Mouse (Mus musculus) limb, embryonic 13.5 days (tissue): ENCODE results near the gene Fpgs. TPM values are rescaled to one million over a fixed set of nuclear protein-coding genes. Genes with fewer than 3 reads are reported as not detected.

Experiments used
- ATAC-seq: fragments of 200-750 bp; cut with Nextera tagmentation; 2 replicates; pipeline ENCODE4 v1.8.0; 2017; ENCODE audit warnings: low read depth, moderate number of reproducible peaks, moderate TSS enrichment; ENCODE audit not compliant: low FRiP score
- H3K27ac ChIP-seq: fragments of 300-500 bp; sonication (generic); 2 replicates; pipeline ENCODE4 v1.5.1; 2015; ENCODE audit warnings: inconsistent platforms, mild to moderate bottlenecking, moderate library complexity
- H3K27me3 ChIP-seq: fragments of 300-500 bp; sonication (generic); 2 replicates; pipeline ENCODE4 v1.6.1; 2015; ENCODE audit warnings: mild to moderate bottlenecking, inconsistent platforms
- H3K36me3 ChIP-seq: fragments of 300-500 bp; sonication (generic); 2 replicates; pipeline ENCODE4 v1.6.1; 2015; ENCODE audit warnings: inconsistent platforms, mild to moderate bottlenecking, moderate library complexity
- H3K4me1 ChIP-seq: fragments of 300-500 bp; sonication (generic); 2 replicates; pipeline ENCODE4 v1.6.1; 2015; ENCODE audit warnings: inconsistent platforms
- H3K4me2 ChIP-seq: fragments of 300-500 bp; sonication (generic); replicated peaks from 2 replicates; pipeline ENCODE4 v1.6.1; 2015; ENCODE audit warnings: inconsistent platforms, mild to moderate bottlenecking, moderate library complexity
- H3K4me3 ChIP-seq: fragments of 300-500 bp; sonication (generic); 2 replicates; pipeline ENCODE4 v1.5.1; 2015; ENCODE audit warnings: moderate library complexity, mild to moderate bottlenecking, inconsistent platforms
- H3K9ac ChIP-seq: fragments of 300-500 bp; sonication (generic); 2 replicates; pipeline ENCODE4 v1.6.1; 2015; ENCODE audit warnings: mild to moderate bottlenecking, inconsistent platforms
- H3K9me3 ChIP-seq: fragments of 300-500 bp; sonication (generic); 2 replicates; pipeline ENCODE4 v1.6.1; 2016; ENCODE audit warnings: inconsistent platforms
- WGBS: fragments of 180-500 bp; shearing (Covaris S2); methylation state at CpG from one replicate; pipeline ENCODE4 v1.1.7; 2015; 5-methylcytosine and 5-hydroxymethylcytosine counted together
- polyA plus RNA-seq: library from polyadenylated mRNA; unstranded; fragments of >200 nt; fragmentation: Nextera tagmentation; extraction: Ambion mirVana; gene quantifications from 2 replicates; pipeline ENCODE4 v1.2.1, GENCODE M21; 2015

The Fpgs gene
- polyA plus RNA-seq, 1 experiment from 2014 or later, result 35.4 TPM

DNA sequence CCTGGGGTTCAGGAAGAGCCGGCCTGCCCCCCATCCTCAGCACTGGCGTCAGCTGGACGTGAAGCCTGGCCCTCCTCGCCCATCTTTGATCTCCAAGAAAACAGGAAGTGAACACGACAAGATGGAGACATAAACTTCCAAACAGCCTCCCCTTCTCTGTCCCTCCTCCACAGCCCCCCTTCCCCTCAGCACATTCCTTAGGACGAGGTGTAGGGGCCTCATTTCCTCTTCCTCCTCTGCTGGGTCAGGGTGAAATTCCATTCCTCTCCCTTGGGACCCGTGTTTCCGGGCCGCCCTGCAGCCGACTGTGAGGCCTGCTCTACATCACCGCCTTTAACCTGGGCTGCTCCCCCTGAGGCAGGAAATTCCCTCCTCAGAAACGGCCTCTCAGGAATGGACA is 48.1 kb downstream of the Fpgs start:
- no peak overlapping the region for H3K4me3 ChIP-seq
- H3K27ac ChIP-seq, result peak overlapping the region; percentile 82
- no peak overlapping the region for H3K9ac ChIP-seq
- H3K9me3 ChIP-seq, result no peaks in the 10 kb centered on the region
- no peak overlapping the region for H3K4me2 ChIP-seq
- 17% methylated on average over 12 of the region's 12 CpGs for WGBS
- H3K27me3 ChIP-seq, result no peaks in the 10 kb centered on the region
- no peaks in the 10 kb centered on the region for H3K36me3 ChIP-seq
- ATAC-seq, result peak; percentile 74
- H3K4me1 ChIP-seq, result peaks cover 30% of the 10 kb centered on the region

DNA sequence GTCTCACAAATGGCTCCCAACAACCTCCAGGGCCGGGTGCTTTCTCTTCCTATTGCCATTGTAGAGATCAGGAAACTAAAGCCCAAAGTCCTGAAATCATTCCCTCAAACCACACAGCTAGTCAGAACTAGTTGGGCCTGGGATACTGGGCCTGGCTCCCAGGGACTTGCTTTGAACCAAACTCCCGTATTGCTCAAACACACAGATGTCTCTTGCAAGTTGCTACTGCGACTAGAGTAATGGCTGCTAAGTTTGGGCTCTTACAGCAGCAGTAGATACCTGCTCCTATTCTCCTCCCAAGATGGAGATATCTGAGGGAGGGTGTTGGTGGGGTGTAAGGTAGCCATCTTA is 48.6 kb downstream of the Fpgs start:
- no peaks in the 10 kb centered on the region for H3K36me3 ChIP-seq
- 80% methylated on average over 3 of the region's 3 CpGs for WGBS
- H3K4me2 ChIP-seq, result no peak overlapping the region
- peaks cover 30% of the 10 kb centered on the region for H3K4me1 ChIP-seq
- no peak for ATAC-seq
- no peak overlapping the region for H3K9ac ChIP-seq
- peak overlapping the region; percentile 82 for H3K27ac ChIP-seq
- H3K27me3 ChIP-seq, result no peaks in the 10 kb centered on the region
- no peaks in the 10 kb centered on the region for H3K9me3 ChIP-seq
- H3K4me3 ChIP-seq, result no peak overlapping the region

DNA sequence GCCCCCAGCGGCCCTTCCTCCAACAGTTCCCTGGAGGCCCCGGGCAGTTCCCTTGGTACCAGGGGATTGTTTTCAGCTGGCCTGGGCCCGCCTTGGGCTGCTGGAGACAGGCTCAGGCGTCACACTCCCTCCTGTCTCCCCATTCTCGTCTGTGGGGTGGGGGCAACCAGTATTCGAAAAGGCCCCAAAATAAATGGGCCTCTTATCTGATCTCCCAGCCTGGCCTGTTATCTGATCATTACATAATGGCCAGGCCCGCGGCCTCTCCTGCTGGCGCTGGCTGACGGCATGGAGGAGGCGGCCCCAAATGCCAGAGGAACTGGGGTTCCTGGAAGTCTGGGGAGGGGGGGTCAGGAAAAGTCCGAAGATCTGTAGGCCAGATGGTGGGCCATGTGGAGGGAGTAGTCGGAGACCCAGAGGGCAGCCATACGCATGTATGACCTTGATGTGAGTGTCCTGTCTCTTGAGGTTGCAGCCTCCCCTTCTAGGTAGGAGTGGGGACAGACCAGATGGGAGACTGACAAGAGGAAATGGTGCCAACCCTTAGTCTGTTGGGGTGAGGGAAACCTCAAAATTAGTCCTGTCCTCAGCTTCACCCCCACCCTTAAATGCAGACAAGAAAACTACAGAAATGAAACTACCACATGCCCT is 49.1 kb downstream of the Fpgs start:
- Histone ChIP-seq H3K9me3 (no peaks in the 10 kb centered on the region), H3K27me3 (no peaks in the 10 kb centered on the region), H3K4me3 (no peak overlapping the region), H3K27ac (peak overlapping the region; percentile 82), H3K4me1 (peaks cover 30% of the 10 kb centered on the region), H3K9ac (no peak overlapping the region), H3K36me3 (no peaks in the 10 kb centered on the region), H3K4me2 (no peak overlapping the region)
- ATAC-seq, result no peak
- 61% methylated on average over 14 of the region's 14 CpGs for WGBS

DNA sequence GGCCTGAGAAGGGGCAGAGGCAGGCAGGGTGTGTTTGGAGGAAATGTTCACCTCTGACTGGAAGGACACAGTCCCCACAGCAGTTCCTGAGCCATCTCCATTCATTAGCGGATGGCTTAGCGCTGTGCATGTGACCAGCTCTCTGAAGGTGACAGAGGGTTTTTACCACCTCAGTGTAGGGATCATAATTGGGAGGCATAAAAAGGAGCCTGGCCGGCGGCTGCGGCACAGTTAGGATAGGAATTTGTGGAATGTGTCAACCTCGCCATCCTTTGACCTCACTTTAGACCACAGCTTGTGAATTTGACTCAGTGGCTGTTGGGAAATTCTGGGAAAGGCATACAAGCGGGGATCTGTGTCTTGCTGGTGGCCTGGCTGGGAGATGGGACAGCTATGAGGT is 50.2 kb downstream of the Fpgs start:
- H3K9ac ChIP-seq, result no peak overlapping the region
- no peak for ATAC-seq
- no peaks in the 10 kb centered on the region for H3K9me3 ChIP-seq
- WGBS, result 12% methylated on average over 7 of the region's 7 CpGs
- no peaks in the 10 kb centered on the region for H3K36me3 ChIP-seq
- H3K4me1 ChIP-seq, result peaks cover 30% of the 10 kb centered on the region
- H3K27ac ChIP-seq, result peak overlapping the region; percentile 33; the same call in 1 of the 2 replicates
- H3K4me2 ChIP-seq, result no peak overlapping the region
- no peaks in the 10 kb centered on the region for H3K27me3 ChIP-seq
- H3K4me3 ChIP-seq, result no peak overlapping the region

DNA sequence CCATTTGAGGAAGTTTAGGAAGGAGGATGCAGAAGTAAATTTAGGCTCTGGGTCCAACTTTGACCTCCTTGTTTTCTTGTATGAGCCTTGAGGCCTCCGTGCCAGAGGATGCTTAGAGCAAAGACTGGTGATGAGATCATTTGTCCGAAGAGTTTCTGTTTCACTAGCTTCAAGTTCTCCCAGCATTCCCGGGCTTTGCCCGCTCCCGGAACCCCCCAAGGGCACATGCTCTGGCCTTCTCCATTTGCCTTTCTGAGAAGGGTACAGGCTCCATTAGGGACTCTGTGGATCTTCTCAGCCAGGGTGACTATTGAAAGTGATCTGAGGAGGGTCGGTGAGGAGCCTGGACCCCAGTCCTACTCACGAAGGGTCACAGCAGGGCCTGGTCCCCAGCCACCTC is 56.6 kb downstream of the Fpgs start:
- Histone ChIP-seq H3K27ac (peak overlapping the region; percentile 22; the same call in 1 of the 2 replicates), H3K4me2 (peak overlapping the region; percentile 53), H3K27me3 (no peaks in the 10 kb centered on the region), H3K4me1 (peaks cover 28% of the 10 kb centered on the region), H3K36me3 (no peaks in the 10 kb centered on the region), H3K4me3 (peak overlapping the region; percentile 35), H3K9me3 (no peaks in the 10 kb centered on the region), H3K9ac (peak overlapping the region; percentile 59)
- 86% methylated on average over 7 of the region's 7 CpGs for WGBS
- no peak for ATAC-seq

DNA sequence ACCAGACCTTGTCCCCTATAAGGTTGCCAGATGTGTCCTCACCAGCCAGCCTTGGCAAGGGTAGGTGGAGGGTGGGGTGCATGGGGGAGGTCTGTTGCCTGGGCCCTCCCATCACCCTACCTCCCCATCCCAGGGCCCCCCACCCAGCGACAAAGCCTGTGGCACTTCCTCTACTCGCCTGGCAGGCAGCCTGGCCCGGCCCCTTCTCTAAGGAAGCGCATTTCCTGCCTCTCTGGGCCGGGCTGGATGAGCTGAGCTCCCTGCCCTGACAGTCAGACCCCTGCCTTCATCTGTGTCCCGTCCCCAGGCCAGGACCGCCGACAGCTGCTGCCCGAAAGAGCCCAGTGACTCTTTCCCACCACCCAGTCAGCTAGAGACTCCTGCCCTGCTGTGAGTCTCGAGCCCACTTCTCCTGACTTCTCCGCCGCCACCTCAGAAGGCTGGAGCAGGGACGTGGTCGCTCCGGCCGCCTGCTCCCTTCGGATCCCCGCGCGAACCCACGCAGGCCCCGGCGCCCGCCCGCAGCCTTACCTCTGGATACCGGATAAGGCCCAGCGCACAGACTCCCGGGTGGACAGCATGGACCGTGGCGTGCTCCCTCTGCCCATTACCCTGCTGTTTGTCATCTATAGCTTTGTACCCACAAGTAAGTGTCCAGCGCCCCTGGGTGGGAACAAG is 57.4 kb downstream of the Fpgs start, which contains the start of gene Eng:
Eng (plus strand) TSS at position 217 of the 678 bp plus-strand sequence.
- Histone ChIP-seq H3K4me2 (peak within 1 kb of the TSS; percentile 53), H3K4me1 (peaks cover 29% of the 10 kb centered on the region), H3K27me3 (no peaks in the 10 kb centered on the region), H3K9ac (peak within 1 kb of the TSS; percentile 59), H3K27ac (peak within 1 kb of the TSS; percentile 44; the same call in 1 of the 2 replicates), H3K4me3 (peak within 1 kb of the TSS; percentile 35), H3K9me3 (no peaks in the 10 kb centered on the region), H3K36me3 (no peaks in the 10 kb centered on the region)
- WGBS, result 61% methylated on average over 28 of the region's 31 CpGs
- peak; percentile 55; the same call in 1 of the 2 replicates for ATAC-seq

DNA sequence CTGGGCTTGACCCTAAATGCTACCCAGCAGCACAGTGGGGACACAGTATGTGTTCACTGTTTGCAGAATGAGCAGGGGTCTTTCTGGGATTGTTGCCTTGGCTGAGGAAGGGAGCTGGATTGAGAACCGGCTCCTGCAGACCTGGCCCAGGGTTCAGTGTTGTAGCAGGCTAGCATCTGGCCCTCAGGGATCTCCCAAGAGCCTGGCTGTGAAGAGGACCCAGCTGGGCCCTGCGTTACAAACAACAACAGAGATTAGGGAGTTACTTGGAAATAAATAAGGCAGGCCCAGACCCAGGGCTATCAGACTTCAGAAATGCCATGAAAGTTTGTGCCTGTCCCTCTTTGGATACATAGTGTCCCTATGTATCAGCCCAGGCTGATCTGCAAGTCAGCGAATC is 58.3 kb downstream of the Fpgs start:
- Histone ChIP-seq H3K36me3 (no peaks in the 10 kb centered on the region), H3K9me3 (no peaks in the 10 kb centered on the region), H3K27me3 (no peaks in the 10 kb centered on the region), H3K4me1 (peaks cover 29% of the 10 kb centered on the region), H3K4me3 (no peak overlapping the region), H3K27ac (no peak overlapping the region), H3K9ac (no peak overlapping the region), H3K4me2 (no peak overlapping the region)
- ATAC-seq, result no peak
- 71% methylated on average over 3 of the region's 3 CpGs for WGBS

DNA sequence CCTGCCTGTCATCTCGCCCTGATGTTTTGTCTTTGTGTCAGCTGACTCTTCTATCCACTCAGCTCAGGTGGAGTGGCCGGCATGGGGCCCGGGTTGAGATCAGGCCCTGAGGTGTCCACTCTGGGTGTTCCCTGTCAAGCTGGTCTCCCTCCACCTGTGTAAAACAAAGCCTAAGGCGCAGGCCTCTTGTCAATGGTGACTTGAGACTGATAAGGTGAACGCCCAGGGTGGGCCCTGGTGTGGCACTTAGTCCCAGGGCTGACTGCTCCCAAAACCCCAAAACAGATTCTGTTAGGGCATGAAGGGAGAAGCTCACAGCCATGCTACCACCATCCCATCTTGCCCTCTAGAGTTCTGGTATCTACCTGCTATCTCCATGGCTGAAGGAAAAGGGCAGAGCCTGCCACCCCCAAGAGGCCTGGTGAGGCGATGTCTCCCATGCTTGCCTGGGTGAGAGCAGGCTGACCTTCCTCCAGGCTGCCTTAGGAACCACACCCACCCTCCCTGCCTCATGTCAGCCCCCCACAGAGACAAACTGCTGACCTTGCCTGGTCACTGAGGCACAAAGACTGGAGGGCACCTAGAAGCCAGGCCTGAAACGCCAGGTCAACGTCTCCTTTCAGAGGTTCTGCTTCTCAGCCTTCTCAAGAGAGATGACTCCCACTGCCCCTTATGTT is 59.0 kb downstream of the Fpgs start:
- H3K9ac ChIP-seq, result no peak overlapping the region; the same call in 1 of the 2 replicates
- no peak overlapping the region for H3K27ac ChIP-seq
- ATAC-seq, result no peak
- H3K4me2 ChIP-seq, result no peak overlapping the region
- H3K9me3 ChIP-seq, result no peaks in the 10 kb centered on the region
- H3K36me3 ChIP-seq, result no peaks in the 10 kb centered on the region
- H3K4me3 ChIP-seq, result no peak overlapping the region
- H3K4me1 ChIP-seq, result peaks cover 29% of the 10 kb centered on the region
- 85% methylated on average over 8 of the region's 8 CpGs for WGBS
- no peaks in the 10 kb centered on the region for H3K27me3 ChIP-seq

DNA sequence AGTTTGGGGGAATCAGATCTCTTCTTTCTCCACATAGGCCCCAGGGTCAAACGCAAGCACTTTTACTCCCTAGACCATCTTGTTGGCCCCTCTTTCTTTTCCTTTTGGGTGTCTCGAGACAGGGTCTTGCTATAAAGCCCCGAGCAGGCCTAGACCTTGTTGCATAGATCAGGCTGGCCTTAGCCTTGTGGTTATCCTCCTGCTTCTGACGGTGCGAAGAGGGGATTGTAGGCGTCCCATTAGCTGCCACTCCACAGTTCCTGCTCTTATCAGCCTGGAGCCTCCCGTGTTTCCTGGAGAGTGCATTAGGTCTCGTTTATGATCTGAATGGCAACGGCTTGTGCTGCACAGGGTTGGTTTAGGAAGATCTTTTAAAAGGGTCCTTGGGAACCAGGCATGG is 59.9 kb downstream of the Fpgs start:
- ATAC-seq, result no peak
- Histone ChIP-seq H3K27me3 (no peaks in the 10 kb centered on the region), H3K9ac (no peak overlapping the region), H3K36me3 (no peaks in the 10 kb centered on the region), H3K27ac (no peak overlapping the region), H3K9me3 (no peaks in the 10 kb centered on the region), H3K4me3 (no peak overlapping the region), H3K4me2 (no peak overlapping the region), H3K4me1 (peaks cover 29% of the 10 kb centered on the region)
- WGBS, result 74% methylated on average over 9 of the region's 9 CpGs

DNA sequence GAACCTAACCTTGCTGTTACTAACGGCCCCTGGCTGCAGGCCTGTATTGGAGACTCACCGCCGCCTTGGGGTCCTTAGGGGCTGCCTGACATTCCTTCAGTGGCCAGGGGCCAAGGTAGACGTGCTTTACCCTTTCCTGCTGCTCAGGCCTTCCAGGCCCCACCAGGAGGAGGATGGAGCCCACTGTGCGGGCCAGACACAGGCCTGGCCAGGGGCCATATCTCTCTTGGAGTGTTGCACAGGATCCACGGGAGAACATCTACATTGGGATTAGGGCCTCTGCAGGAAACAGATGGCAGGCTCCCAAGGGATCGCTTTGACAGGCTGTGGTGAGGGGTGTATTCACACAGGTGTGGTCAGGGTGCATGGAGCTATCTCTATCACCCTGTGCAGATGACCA is 61.1 kb downstream of the Fpgs start:
- Histone ChIP-seq H3K9ac (no peak overlapping the region), H3K4me2 (no peak overlapping the region), H3K4me3 (no peak overlapping the region), H3K27ac (no peak overlapping the region), H3K9me3 (no peaks in the 10 kb centered on the region), H3K36me3 (no peaks in the 10 kb centered on the region), H3K27me3 (no peaks in the 10 kb centered on the region), H3K4me1 (peaks cover 34% of the 10 kb centered on the region)
- ATAC-seq, result no peak
- WGBS, result 53% methylated on average over 7 of the region's 7 CpGs

DNA sequence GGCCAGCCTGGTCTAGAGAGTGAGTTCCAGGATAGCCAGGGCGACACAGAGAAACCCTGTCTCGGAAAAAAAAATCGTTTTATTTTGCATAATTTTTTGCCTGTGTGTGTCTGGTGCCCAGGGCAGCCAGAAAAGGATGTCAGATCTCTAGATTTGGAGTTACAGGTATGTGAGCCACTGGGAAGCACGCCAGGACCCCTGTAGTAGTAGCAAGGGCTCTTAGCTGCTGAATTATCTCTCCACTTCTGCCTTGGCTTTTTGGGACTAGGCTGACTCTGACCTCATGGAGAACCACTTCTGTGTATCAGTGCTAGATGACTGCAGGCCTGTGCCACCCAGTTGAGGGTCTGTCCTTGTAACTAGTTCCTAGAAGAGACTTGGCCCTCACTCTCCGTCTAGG is 62.1 kb downstream of the Fpgs start:
- H3K27me3 ChIP-seq, result no peaks in the 10 kb centered on the region
- no peaks in the 10 kb centered on the region for H3K36me3 ChIP-seq
- H3K9me3 ChIP-seq, result no peaks in the 10 kb centered on the region
- 85% methylated on average over 5 of the region's 5 CpGs for WGBS
- no peak overlapping the region for H3K4me2 ChIP-seq
- peaks cover 38% of the 10 kb centered on the region for H3K4me1 ChIP-seq
- H3K9ac ChIP-seq, result no peak overlapping the region
- no peak for ATAC-seq
- no peak overlapping the region for H3K27ac ChIP-seq
- H3K4me3 ChIP-seq, result no peak overlapping the region

DNA sequence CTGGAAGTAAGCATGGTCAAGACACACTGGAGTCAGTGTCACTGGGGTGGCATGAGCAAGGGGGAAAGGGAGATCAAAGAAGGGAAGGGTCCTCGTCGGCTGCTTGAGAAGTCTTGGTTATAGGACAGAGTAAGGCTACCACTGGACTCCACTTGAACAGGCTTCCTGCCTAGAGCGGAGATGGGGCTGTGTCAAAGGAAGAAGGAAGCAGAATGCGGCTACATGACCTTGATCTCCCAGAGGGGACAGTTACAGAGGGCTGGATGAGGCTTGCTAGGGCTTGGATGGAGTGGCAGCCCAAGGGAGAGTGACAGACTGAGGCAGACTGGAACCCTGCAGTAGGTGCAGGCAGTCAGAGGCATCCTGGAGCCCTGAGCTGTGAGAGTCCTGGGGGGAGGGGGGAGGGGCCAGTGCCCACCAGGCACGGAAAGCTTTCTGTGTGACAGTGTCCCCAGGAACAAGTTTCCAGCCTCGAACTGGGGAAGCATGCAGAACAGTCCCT is 63.3 kb downstream of the Fpgs start:
- H3K4me2 ChIP-seq, result no peak overlapping the region
- H3K36me3 ChIP-seq, result no peaks in the 10 kb centered on the region
- peaks cover 28% of the 10 kb centered on the region for H3K4me1 ChIP-seq
- 56% methylated on average over 6 of the region's 6 CpGs for WGBS
- H3K4me3 ChIP-seq, result no peak overlapping the region
- ATAC-seq, result no peak
- H3K9me3 ChIP-seq, result no peaks in the 10 kb centered on the region
- H3K9ac ChIP-seq, result no peak overlapping the region; the same call in 1 of the 2 replicates
- H3K27me3 ChIP-seq, result no peaks in the 10 kb centered on the region
- H3K27ac ChIP-seq, result no peak overlapping the region
